18 mouse cellular contexts compared by ENCODE assay signal in genomic region chr14:25508111-25508756, GRCm38 (mm10). TPM values are rescaled to one million over a fixed set of nuclear protein-coding genes. Genes with fewer than 3 reads are reported as not detected.
DNase-seq lines count a peak whose midpoint lies in the region; ATAC-seq lines count a peak whose summit lies in the region.
"Had no signal": no experiment of that assay in that cellular context is flagged by ENCODE, and none has a peak within 500 bp of the region (broad histone marks: within the 10 kb centered on the region; RNA-seq: fewer than 3 reads in every experiment).

No protein-coding gene starts in this region.

- WGBS in hindbrain, embryonic 13.5 days: 71% methylated on average over 13 of the region's 13 CpGs
- 68% methylated on average over 13 of the region's 13 CpGs for WGBS in hindbrain, embryonic 16.5 days
- 82% methylated on average over 13 of the region's 13 CpGs for WGBS in liver, embryonic 11.5 days

- no peak overlapping the region for H3K4me2 ChIP-seq in hindbrain, embryonic 13.5 days
- H3K4me2 ChIP-seq in hindbrain, embryonic 16.5 days (ENCODE audit: low read length): no peak overlapping the region
- H3K4me2 ChIP-seq in liver, embryonic 11.5 days: no peak overlapping the region
- H3K4me2 ChIP-seq: embryonic facial prominence, embryonic 15.5 days; midbrain, embryonic 12.5 days; neural tube, embryonic 12.5 days had no signal

- ATAC-seq in hindbrain, embryonic 13.5 days (ENCODE audit: low FRiP score): no peak
- ATAC-seq in hindbrain, embryonic 16.5 days: no peak
- ATAC-seq in liver, embryonic 11.5 days (replicated peaks; ENCODE audit: low FRiP score): no peak

- DNase-seq in gastrocnemius, adult 18-20 months (ENCODE audit: low spot score): peak; percentile 79
- no peak for DNase-seq in gastrocnemius, postnatal 4 days (ENCODE audit: low spot score in 2 of 2)
- peak; percentile 87 for DNase-seq in adrenal gland, postnatal 14 days
- DNase-seq in liver, embryonic 11.5 days (ENCODE audit: low spot score): no peak
- DNase-seq in frontal cortex, adult 2 months (ENCODE audit: extremely low spot score in 1 of 2, low spot score in 1 of 2): no peak
- no peak for DNase-seq in ovary, adult 18-20 months (ENCODE audit: low spot score)
- DNase-seq: B cell, adult 2 months; layer of hippocampus, adult 9-11 months; left cerebral cortex, postnatal 4 days; lung, postnatal 10 days; right cerebral cortex, adult 18-20 months; thymus, postnatal 14 days had no signal

- H3K9me3 ChIP-seq in hindbrain, embryonic 13.5 days: no peaks in the 10 kb centered on the region
- no peaks in the 10 kb centered on the region for H3K9me3 ChIP-seq in hindbrain, embryonic 16.5 days (ENCODE audit: control insufficient read depth, low read length)
- no peaks in the 10 kb centered on the region for H3K9me3 ChIP-seq in liver, embryonic 11.5 days (ENCODE audit: control insufficient read depth, low read length)
- H3K9me3 ChIP-seq: embryonic facial prominence, embryonic 15.5 days; midbrain, embryonic 12.5 days; neural tube, embryonic 12.5 days had no signal

- H3K4me1 ChIP-seq in hindbrain, embryonic 13.5 days (replicated peaks): peaks cover 78% of the 10 kb centered on the region
- H3K4me1 ChIP-seq in hindbrain, embryonic 16.5 days (ENCODE audit: control insufficient read depth, insufficient read depth, low read depth, low read length): peaks cover 34% of the 10 kb centered on the region
- H3K4me1 ChIP-seq in liver, embryonic 11.5 days (replicated peaks; ENCODE audit: control insufficient read depth, insufficient read depth, low read length): peaks cover 61% of the 10 kb centered on the region

- no peaks in the 10 kb centered on the region for H3K27me3 ChIP-seq in hindbrain, embryonic 13.5 days
- H3K27me3 ChIP-seq in hindbrain, embryonic 16.5 days (replicated peaks; ENCODE audit: control insufficient read depth, insufficient read depth, low read length): no peaks in the 10 kb centered on the region
- no peaks in the 10 kb centered on the region for H3K27me3 ChIP-seq in liver, embryonic 11.5 days (replicated peaks; ENCODE audit: control insufficient read depth, insufficient read depth, low read length)
- H3K27me3 ChIP-seq: embryonic facial prominence, embryonic 15.5 days; midbrain, embryonic 12.5 days; neural tube, embryonic 12.5 days had no signal

- no peak overlapping the region for H3K9ac ChIP-seq in hindbrain, embryonic 13.5 days
- no peak overlapping the region for H3K9ac ChIP-seq in hindbrain, embryonic 16.5 days (ENCODE audit: low read depth, low read length)
- no peak overlapping the region for H3K9ac ChIP-seq in liver, embryonic 11.5 days (ENCODE audit: low read depth, low read length)
- H3K9ac ChIP-seq: embryonic facial prominence, embryonic 15.5 days; midbrain, embryonic 12.5 days; neural tube, embryonic 12.5 days had no signal

- H3K27ac ChIP-seq in hindbrain, embryonic 13.5 days: 0 out of 2 replicates have a peak overlapping the region, but pooled peaks have one; percentile 2
- no peak overlapping the region for H3K27ac ChIP-seq in hindbrain, embryonic 16.5 days (ENCODE audit: low read depth, low read length)
- H3K27ac ChIP-seq in liver, embryonic 11.5 days (ENCODE audit: low read depth, low read length): 0 out of 2 replicates have a peak overlapping the region, but pooled peaks have one; percentile 11
- H3K27ac ChIP-seq: embryonic facial prominence, embryonic 15.5 days; midbrain, embryonic 12.5 days; neural tube, embryonic 12.5 days had no signal

- peaks cover 65% of the 10 kb centered on the region for H3K36me3 ChIP-seq in hindbrain, embryonic 13.5 days
- H3K36me3 ChIP-seq in hindbrain, embryonic 16.5 days (ENCODE audit: control insufficient read depth, insufficient read depth, low read length): peaks cover 6% of the 10 kb centered on the region
- H3K36me3 ChIP-seq in liver, embryonic 11.5 days (ENCODE audit: control insufficient read depth, insufficient read depth, low read length): peaks cover 8% of the 10 kb centered on the region; the same call in 1 of the 2 replicates
- H3K36me3 ChIP-seq: G1E had no signal

- no peak overlapping the region for H3K4me3 ChIP-seq in hindbrain, embryonic 13.5 days
- H3K4me3 ChIP-seq in hindbrain, embryonic 16.5 days (ENCODE audit: low read length): no peak overlapping the region
- H3K4me3 ChIP-seq in liver, embryonic 11.5 days (ENCODE audit: low read depth, low read length): no peak overlapping the region
- H3K4me3 ChIP-seq: embryonic facial prominence, embryonic 15.5 days; midbrain, embryonic 12.5 days; neural tube, embryonic 12.5 days had no signal

RNA-seq across cellular contexts. Expression of gene Zmiz1, which starts 49.2 kb away (rescaled TPM):
- total RNA-seq in gastrocnemius, adult 18-20 months (2021): 10 to 100 TPM; 26.6 to 28.6 TPM
- 10 to 100 TPM; 53.8 to 55.2 TPM for total RNA-seq in gastrocnemius, postnatal 4 days (2021)
- polyA plus RNA-seq in hindbrain, embryonic 13.5 days (2015; fragmentation: Nextera tagmentation; extraction: Ambion mirVana): 58.5 and 65.3 TPM in 2 replicates
- polyA plus RNA-seq in hindbrain, embryonic 16.5 days (2015; fragmentation: Nextera tagmentation; extraction: Ambion mirVana): 50.4 and 55.0 TPM in 2 replicates
- total RNA-seq in adrenal gland, postnatal 14 days (2021): 96.4 and 96.9 TPM in 2 replicates
- polyA plus RNA-seq in liver, embryonic 11.5 days (2014; fragmentation: Nextera tagmentation; extraction: Ambion mirVana): 27.5 and 31.0 TPM in 2 replicates
- 39.1 and 45.9 TPM in 2 replicates for polyA plus RNA-seq in frontal cortex, adult 2 months (2012; rRNA removed)

Comparison
In these comparisons a context has a peak if more than half of its experiments do, and no peak if none do; other contexts are left out.
1. DNase-seq: peak in gastrocnemius, adult 18-20 months (single experiment) and adrenal gland, postnatal 14 days (single experiment); none in gastrocnemius, postnatal 4 days (0 of 2), liver, embryonic 11.5 days (single experiment), frontal cortex, adult 2 months (0 of 2) and ovary, adult 18-20 months (single experiment).